Mouse (Mus musculus): ENCODE data around the gene Zfp37. TPM values are rescaled to one million over a fixed set of nuclear protein-coding genes. Genes with fewer than 3 reads are reported as not detected.
A peak's percentile ranks its signal among the peaks of the same experiment; 100 is the strongest.

The Zfp37 gene
- polyA plus RNA-seq, 1 experiment from 2014 or later: 8.0 TPM

DNA sequence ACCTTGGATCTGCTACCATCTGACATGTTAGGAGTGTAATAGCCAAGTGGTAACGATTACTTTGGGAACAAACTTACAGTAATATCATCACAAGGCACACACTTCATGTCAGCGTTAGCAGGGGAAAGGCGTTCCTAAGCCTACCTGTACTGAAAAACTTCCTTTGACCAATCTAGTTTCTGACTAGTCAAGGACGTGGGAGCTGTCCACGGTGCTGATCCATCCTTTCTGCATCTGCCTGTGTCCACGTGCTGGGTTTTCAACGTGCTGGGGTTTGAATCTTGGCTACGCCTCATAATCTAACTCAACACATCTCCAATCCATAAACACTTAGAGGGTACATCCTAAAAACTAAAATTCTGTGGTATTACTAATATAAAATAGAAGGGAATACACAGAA is 26.1 kb upstream of the Zfp37 start:
- Histone ChIP-seq H3K4me2 (no peak overlapping the region), H3K9ac (no peak overlapping the region), H3K27ac (no peak overlapping the region), H3K4me3 (replicated peaks) (no peak overlapping the region), H3K4me1 (no peaks in the 10 kb centered on the region), H3K27me3 (replicated peaks) (no peaks in the 10 kb centered on the region), H3K36me3 (no peaks in the 10 kb centered on the region), H3K9me3 (no peaks in the 10 kb centered on the region)
- ATAC-seq (ENCODE audit: insufficient read depth, low FRiP score, low read depth): no peak
- WGBS: 20% methylated on average over 8 of the region's 8 CpGs

DNA sequence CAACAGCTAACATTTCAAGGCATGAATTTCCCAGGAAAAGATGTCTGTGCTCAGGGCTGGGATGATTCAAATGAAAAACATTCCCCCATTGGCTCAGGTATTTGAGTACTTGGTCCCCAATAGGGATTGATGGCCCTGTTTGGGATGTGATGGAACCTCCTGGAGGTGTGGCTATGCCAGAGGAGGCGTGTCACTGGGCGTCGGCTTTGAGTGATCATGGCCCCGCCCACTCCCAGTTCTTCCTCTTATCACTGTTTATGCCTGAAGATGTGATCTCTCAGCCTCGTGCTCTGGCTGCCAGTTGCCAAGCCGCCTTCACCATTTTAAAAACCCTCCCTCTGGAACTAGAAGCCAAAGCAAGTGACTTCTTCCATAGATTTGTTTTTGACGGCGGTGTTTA is 23.7 kb upstream of the Zfp37 start:
- no peak overlapping the region for H3K4me2 ChIP-seq
- H3K27ac ChIP-seq: no peak overlapping the region
- ATAC-seq (ENCODE audit: insufficient read depth, low FRiP score, low read depth): no peak
- no peak overlapping the region for H3K9ac ChIP-seq
- no peak overlapping the region for H3K4me3 ChIP-seq (replicated peaks)
- WGBS: 59% methylated on average over 8 of the region's 8 CpGs
- H3K36me3 ChIP-seq: no peaks in the 10 kb centered on the region
- H3K27me3 ChIP-seq (replicated peaks): no peaks in the 10 kb centered on the region
- no peaks in the 10 kb centered on the region for H3K9me3 ChIP-seq
- no peaks in the 10 kb centered on the region for H3K4me1 ChIP-seq

DNA sequence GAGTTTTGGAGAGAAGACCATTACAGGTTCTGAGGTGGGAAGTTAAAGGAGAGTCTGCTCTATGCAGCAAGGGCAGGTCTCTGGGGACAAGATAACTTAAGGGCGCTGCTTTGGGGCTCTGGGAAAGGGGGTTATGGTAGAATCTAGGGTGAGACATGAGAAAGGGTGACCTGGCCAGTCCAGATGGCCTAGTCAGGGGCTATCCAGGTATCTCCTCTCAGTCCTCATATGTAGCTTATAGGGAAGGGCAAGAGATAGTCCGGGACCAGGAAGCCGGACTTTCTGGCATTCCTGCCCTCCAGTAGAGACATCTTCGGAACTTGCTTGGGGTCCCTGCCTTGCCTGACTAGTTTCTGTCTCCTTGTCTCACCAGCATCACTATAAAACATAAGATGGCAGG is 20.9 kb upstream of the Zfp37 start:
- H3K9ac ChIP-seq: no peak overlapping the region
- no peaks in the 10 kb centered on the region for H3K36me3 ChIP-seq
- no peaks in the 10 kb centered on the region for H3K4me1 ChIP-seq
- H3K27me3 ChIP-seq (replicated peaks): no peaks in the 10 kb centered on the region
- ATAC-seq (ENCODE audit: insufficient read depth, low FRiP score, low read depth): no peak
- no peak overlapping the region for H3K4me2 ChIP-seq
- no peaks in the 10 kb centered on the region for H3K9me3 ChIP-seq
- no peak overlapping the region for H3K4me3 ChIP-seq (replicated peaks)
- 83% methylated on average over 4 of the region's 4 CpGs for WGBS
- H3K27ac ChIP-seq: no peak overlapping the region

DNA sequence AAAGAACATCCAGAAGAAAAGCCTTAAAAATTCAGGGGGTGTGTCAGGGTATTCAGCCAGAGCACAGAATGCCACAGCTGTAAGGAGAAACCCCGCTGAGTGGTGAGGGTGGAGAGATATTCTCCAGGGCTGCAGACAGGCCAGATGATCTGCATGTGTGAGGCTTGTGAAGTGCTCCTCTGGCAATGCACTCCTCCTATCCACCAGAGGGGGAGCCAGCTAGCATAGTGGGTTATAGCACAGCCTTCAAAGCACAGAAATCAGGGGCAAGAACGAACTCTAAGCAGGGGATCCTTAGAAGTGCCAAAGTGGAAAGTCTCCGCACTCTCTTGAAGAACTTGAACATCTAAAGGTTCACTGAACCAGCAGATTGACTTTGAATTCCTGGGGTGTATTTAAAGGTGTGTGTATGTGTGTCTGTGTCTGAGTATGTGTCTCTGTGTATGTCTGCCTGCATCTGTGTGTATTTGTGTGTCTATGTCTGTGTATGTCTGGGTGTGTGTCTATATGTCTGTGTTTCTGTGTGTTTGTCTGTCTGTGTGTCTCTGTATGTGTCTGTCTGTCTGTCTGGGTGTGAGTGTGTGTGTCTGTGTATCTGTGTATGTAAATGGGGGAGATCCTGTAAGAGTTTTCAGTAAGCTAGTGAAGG is 20.2 kb upstream of the Zfp37 start:
- WGBS: 43% methylated on average over 3 of the region's 3 CpGs
- no peak for ATAC-seq (ENCODE audit: insufficient read depth, low FRiP score, low read depth)

DNA sequence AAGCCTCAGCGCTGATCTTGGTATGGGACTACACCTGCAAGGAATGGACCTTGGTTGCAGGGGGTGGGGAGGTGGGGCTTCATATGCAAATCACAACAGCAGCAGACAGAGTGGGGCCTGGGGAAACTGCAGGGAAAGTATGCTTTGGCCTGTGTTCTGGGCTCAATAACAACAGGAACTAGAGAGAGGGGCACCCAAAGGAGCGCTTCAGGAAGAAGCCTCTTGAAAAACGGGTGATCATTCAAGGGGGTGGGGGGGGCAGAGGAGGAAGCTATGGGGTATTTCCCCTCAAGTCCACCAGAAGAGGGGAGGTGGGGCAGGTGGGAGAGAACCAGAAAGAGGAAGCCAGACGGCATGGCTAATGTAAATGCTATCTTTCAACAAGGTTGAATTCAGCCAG is 17.5 kb upstream of the Zfp37 start:
- Histone ChIP-seq H3K4me1 (no peaks in the 10 kb centered on the region), H3K4me2 (no peak overlapping the region), H3K27me3 (replicated peaks) (no peaks in the 10 kb centered on the region), H3K36me3 (no peaks in the 10 kb centered on the region), H3K9me3 (no peaks in the 10 kb centered on the region), H3K4me3 (replicated peaks) (no peak overlapping the region), H3K27ac (no peak overlapping the region), H3K9ac (no peak overlapping the region)
- WGBS: 26% methylated on average over 4 of the region's 4 CpGs
- ATAC-seq (ENCODE audit: insufficient read depth, low FRiP score, low read depth): no peak

More for the DNA sequence above, 20.2 kb upstream of the Zfp37 start:
- no peaks in the 10 kb centered on the region for H3K27me3 ChIP-seq (replicated peaks)
- no peaks in the 10 kb centered on the region for H3K9me3 ChIP-seq
- H3K4me2 ChIP-seq: no peak overlapping the region
- H3K27ac ChIP-seq: no peak overlapping the region
- no peak overlapping the region for H3K9ac ChIP-seq
- H3K4me3 ChIP-seq (replicated peaks): no peak overlapping the region
- H3K4me1 ChIP-seq: no peaks in the 10 kb centered on the region
- no peaks in the 10 kb centered on the region for H3K36me3 ChIP-seq

DNA sequence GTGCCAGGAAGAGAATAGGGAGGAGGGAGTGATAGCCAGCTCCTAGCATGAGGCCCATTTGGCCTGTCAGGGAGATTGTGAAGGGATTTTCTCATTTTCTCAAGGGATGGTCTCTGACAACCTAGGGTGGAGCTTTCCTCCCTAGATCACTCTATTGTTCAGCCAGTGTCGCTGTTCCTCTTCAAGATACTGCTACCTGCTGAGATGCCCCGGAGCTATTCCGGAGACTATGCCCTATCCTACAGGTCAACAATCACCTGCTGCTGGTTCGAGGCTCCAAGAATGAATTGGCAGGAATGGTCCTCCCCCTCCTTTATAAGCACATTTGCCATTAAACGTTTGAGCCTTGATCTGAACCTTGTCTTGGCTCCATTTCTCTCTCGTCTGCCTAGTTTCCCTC is 9.7 kb upstream of the Zfp37 start:
- no peak for ATAC-seq (ENCODE audit: insufficient read depth, low FRiP score, low read depth)
- H3K4me2 ChIP-seq: no peak overlapping the region
- H3K27ac ChIP-seq: no peak overlapping the region

DNA sequence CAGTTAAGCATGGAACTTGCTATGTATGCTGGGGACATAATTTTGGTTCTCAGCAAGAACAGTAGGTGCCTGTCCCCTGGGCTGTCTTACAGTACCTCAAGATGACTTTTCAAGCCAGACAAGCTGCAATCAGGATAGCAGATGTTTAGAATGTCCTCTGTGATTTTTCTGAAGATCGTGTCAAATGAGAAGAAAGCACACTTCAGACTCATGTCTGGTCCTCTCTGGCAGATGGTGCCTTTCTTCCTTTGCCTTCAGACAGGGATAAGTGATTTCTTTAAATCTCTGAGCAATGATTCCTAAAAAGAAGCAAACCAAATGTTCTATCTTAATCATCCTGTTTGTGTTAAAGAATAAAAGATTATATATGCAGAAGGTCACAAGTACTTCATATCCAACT is 694 bp downstream of the Zfp37 start:
- H3K27me3 ChIP-seq (replicated peaks): no peaks in the 10 kb centered on the region
- no peak overlapping the region for H3K4me3 ChIP-seq (replicated peaks)
- no peaks in the 10 kb centered on the region for H3K4me1 ChIP-seq
- H3K9ac ChIP-seq: no peak overlapping the region
- no peak overlapping the region for H3K27ac ChIP-seq
- H3K36me3 ChIP-seq: no peaks in the 10 kb centered on the region
- no peak for ATAC-seq (ENCODE audit: insufficient read depth, low FRiP score, low read depth)
- WGBS: 59% methylated on average over 1 of the region's 1 CpGs
- H3K9me3 ChIP-seq: no peaks in the 10 kb centered on the region
- H3K4me2 ChIP-seq: no peak overlapping the region

More for the DNA sequence above, 9.7 kb upstream of the Zfp37 start:
- Histone ChIP-seq H3K27me3 (replicated peaks) (no peaks in the 10 kb centered on the region), H3K36me3 (no peaks in the 10 kb centered on the region), H3K9me3 (no peaks in the 10 kb centered on the region), H3K4me3 (replicated peaks) (no peak overlapping the region), H3K9ac (no peak overlapping the region), H3K4me1 (no peaks in the 10 kb centered on the region)
- WGBS: 65% methylated on average over 6 of the region's 6 CpGs

DNA sequence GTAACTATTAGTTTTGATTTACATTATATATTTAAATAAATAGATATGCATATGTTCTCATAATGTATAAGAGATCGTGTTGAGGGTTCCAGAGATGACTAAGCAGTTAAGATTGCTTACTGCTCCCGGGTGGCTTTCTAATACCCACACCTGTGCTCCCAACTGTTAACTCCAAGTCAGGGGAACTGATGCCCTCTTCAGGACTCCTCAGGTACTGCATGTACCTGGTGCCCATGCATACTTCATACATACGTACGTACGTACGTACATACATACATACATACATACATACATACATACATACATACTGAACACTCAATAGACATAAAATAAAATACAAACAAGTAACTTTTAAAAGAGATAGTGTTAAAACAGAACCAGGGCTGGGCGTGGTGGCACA is 1.4 kb downstream of the Zfp37 start:
- no peaks in the 10 kb centered on the region for H3K27me3 ChIP-seq (replicated peaks)
- WGBS: 83% methylated on average over 7 of the region's 7 CpGs

DNA sequence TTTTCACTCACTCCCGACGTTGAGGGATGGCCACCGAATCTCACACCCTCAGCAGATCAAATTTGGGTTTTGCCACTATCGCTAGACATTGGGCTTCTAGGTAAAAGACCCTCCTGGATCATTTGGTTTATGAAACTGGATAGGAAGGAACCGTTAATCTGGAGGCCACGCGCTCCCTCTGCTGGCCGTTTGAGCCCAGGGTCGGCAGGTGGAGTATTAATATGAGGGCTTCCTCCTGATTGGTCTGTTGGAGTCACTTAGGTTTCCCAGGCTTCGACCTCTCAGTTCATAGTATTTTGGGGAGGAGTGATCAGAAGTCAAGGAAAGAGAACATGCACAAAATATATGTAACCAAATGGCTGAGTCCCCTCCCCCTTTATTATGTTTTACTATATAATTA is 2.5 kb downstream of the Zfp37 start:
- no peak overlapping the region for H3K4me3 ChIP-seq (replicated peaks)
- H3K4me1 ChIP-seq: no peaks in the 10 kb centered on the region
- H3K27me3 ChIP-seq (replicated peaks): no peaks in the 10 kb centered on the region
- no peaks in the 10 kb centered on the region for H3K9me3 ChIP-seq
- WGBS: 31% methylated on average over 10 of the region's 10 CpGs
- H3K36me3 ChIP-seq: no peaks in the 10 kb centered on the region
- no peak overlapping the region for H3K9ac ChIP-seq
- ATAC-seq (ENCODE audit: insufficient read depth, low FRiP score, low read depth): no peak
- H3K4me2 ChIP-seq: no peak overlapping the region
- H3K27ac ChIP-seq: no peak overlapping the region

More for the DNA sequence above, 1.4 kb downstream of the Zfp37 start:
- Histone ChIP-seq H3K36me3 (no peaks in the 10 kb centered on the region), H3K27ac (no peak overlapping the region), H3K9me3 (no peaks in the 10 kb centered on the region), H3K4me2 (no peak overlapping the region), H3K4me3 (replicated peaks) (no peak overlapping the region), H3K4me1 (no peaks in the 10 kb centered on the region), H3K9ac (no peak overlapping the region)
- ATAC-seq (ENCODE audit: insufficient read depth, low FRiP score, low read depth): no peak

DNA sequence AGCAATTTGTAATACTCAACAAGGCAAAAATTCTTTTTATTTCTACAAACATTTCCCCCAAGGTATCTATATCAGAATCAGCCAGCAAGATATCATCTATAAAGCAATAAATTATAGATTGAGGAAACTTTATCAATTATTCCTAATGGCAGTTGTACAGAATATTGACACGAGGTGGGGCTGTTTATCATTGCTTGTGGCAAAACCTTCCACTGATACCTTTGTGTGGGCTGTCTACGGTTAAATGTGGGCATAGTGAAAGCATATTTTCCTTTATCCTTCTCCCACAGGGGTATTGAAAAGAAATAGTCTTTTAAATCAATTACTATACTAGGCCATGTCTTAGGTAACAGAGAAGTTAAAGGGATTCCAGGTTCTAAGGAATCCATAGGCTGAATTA is 17.4 kb downstream of the Zfp37 start:
- H3K4me1 ChIP-seq: no peaks in the 10 kb centered on the region
- H3K9me3 ChIP-seq: no peaks in the 10 kb centered on the region
- no peak overlapping the region for H3K9ac ChIP-seq
- no peak overlapping the region for H3K27ac ChIP-seq
- H3K36me3 ChIP-seq: no peaks in the 10 kb centered on the region
- ATAC-seq (ENCODE audit: insufficient read depth, low FRiP score, low read depth): no peak
- H3K27me3 ChIP-seq (replicated peaks): no peaks in the 10 kb centered on the region
- WGBS: 60% methylated on average over 2 of the region's 2 CpGs
- H3K4me2 ChIP-seq: no peak overlapping the region
- no peak overlapping the region for H3K4me3 ChIP-seq (replicated peaks)

DNA sequence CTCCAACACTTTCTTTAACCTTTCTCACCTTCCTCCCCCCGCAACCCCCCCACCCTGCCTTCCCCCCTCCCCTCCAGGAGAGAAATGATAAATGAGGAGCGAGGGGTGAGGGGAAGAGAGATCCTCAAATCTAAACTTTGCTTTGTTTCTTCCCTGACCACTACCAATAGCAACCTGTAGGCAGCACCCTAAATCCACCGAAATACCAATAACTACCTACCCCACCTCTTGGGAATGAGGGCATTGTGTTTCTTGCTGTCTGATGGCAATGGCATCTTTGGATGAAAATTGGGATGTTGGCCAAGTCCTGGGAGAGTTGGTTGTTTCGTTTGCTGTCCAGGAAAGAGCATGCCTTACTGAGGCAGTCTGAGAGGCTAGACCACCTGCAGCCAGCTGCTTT is 20.8 kb downstream of the Zfp37 start:
- Histone ChIP-seq H3K36me3 (no peaks in the 10 kb centered on the region), H3K27ac (no peak overlapping the region), H3K4me3 (replicated peaks) (no peak overlapping the region), H3K4me2 (no peak overlapping the region), H3K27me3 (replicated peaks) (no peaks in the 10 kb centered on the region), H3K4me1 (no peaks in the 10 kb centered on the region), H3K9me3 (no peaks in the 10 kb centered on the region), H3K9ac (no peak overlapping the region)
- 30% methylated on average over 4 of the region's 4 CpGs for WGBS
- no peak for ATAC-seq (ENCODE audit: insufficient read depth, low FRiP score, low read depth)

DNA sequence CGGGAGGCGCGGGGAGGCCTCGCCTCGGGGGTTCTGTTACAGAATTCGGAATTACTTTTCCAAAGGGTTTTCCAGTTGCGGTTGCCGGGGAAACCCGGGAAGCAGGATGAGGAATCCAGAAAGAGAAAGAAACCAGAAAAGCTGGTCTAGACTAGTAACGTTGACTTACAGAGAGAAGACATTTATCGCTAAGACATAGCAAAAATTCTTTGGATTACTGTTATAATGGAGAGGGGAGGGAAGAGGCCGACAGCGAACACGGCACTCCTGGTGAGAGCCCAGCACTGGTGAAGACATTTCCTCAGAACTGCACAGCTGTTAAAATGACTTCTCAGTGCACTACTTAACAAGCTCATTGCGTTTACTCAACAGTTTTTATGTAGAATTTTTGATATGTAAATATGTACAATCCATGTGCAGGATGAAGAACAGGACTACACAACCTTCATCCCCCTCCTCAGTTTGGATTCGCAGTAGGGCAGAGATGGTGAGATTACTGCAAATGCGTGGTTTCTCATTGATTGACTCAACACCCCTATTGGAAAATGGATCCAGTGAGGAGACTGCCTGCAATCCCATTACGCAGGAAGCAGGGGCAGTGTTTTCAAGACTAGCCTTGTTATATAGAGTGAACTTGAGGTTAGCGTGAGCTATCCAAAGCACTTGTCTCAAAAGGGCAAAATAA is 22.0 kb downstream of the Zfp37 start:
- peak; percentile 53 for ATAC-seq (ENCODE audit: insufficient read depth, low FRiP score, low read depth)
- WGBS: 3% methylated on average over 19 of the region's 19 CpGs
- Histone ChIP-seq H3K36me3 (peaks cover under 1% of the 10 kb centered on the region), H3K27ac (peak overlapping the region; percentile 96), H3K9ac (peak overlapping the region; percentile 61), H3K4me2 (peak overlapping the region; percentile 54), H3K4me3 (replicated peaks) (peak overlapping the region; percentile 90), H3K9me3 (no peaks in the 10 kb centered on the region), H3K4me1 (no peaks in the 10 kb centered on the region), H3K27me3 (replicated peaks) (no peaks in the 10 kb centered on the region)

All from stomach, embryonic 15.5 days (tissue).